Mouse (Mus musculus) olfactory bulb, adult 2 months (tissue): Measurements from ENCODE around the gene Secisbp2.

ENCODE experiments used
- CTCF ChIP-seq: fragments of 200-500 bp; IDR thresholded peaks from 2 replicates; pipeline ENCODE4 v1.5.1; 2012; ENCODE audit warnings: low read depth, mild to moderate bottlenecking, low read length, moderate library complexity; ENCODE audit not compliant: insufficient read depth
- POLR2A ChIP-seq: fragments of 200-500 bp; IDR thresholded peaks from 2 replicates; pipeline ENCODE4 v1.6.1; 2012; ENCODE audit warnings: mild to moderate bottlenecking, low read depth, low read length, moderate library complexity; ENCODE audit not compliant: insufficient read depth

DNA sequence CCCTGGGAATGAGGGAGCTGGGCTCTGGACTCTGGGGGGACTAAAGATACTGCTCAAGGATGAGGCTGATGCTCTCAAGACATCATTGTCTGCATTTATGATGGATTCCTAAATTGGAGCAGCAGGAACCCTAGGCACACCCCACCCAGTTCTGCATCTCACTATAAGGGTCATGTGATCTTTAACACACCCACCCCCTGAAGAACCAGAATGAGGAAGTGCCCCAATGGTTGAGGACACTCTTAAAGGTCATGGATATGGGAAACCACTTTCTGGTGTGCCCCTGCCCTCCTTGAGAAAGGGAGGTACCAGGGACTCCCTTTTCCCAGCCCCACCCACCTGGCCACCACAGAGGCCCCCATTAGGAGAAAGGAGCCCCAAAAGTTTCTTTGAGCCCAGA lies 45.0 kb downstream of the Secisbp2 start:
- TF ChIP-seq POLR2A (no peak), CTCF (no peak)
